Mouse (Mus musculus): ENCODE measurements around the gene Naa25. TPM values are rescaled to one million over a fixed set of nuclear protein-coding genes. Genes with fewer than 3 reads are reported as not detected.
A peak's percentile ranks its signal among the peaks of the same experiment; 100 is the strongest.

Gene Naa25
- polyA plus RNA-seq, 1 experiment = 14.0 TPM

DNA sequence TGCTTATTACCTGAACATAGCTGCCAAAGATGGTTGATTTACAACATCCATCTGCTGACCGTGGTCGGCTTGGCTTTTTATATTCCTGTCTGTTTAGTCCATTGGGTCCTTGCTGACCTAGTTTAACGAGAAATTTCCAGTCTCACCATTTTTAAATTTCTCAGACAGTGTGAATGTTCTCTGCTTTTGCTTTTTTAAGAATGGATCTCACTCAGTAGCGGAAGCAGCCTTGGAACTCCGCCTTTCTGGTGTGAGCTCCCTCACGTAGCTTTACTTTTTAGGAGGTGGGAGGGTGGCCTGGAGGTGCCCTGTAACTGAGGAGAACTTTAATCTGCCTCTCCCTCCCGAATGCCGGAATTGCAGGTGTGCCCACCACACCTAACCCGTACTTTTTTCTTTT, 23.0 kb downstream of the Naa25 start:
- peaks cover 14% of the 10 kb centered on the region for H3K4me1 ChIP-seq (ENCODE audit: control insufficient read depth, insufficient read depth, low read length)
- H3K27ac ChIP-seq (ENCODE audit: insufficient read depth, low read depth, low read length) = no peak overlapping the region
- H3K4me3 ChIP-seq (ENCODE audit: insufficient read depth, low read length) = no peak overlapping the region
- no peak for TF ChIP-seq POLR2A (IDR thresholded peaks at IDR 0.05; ENCODE audit: borderline replicate concordance, low read depth, low read length)
- no peak for TF ChIP-seq CTCF (IDR thresholded peaks at IDR 0.05; ENCODE audit: low read depth, low read length)

DNA sequence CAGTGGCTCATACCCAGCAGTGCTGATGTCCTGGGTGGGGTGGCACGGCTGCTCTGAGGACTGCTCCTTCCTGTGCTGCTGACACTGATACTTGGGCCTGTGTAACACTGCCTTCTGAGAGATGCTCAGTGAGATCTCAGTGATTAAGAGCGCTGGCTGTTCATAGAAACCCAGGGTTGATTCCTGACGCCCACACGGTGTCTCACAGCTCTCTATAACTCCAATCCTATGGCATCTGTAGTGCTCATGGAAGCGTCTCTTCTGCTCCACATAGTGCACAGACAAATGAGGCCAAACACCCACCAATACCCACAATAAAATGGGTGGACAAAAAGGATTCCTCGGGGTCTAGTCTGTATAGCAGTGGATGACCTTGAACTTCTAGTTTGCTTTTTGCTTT, 25.1 kb downstream of the Naa25 start:
- peaks cover 31% of the 10 kb centered on the region for H3K4me1 ChIP-seq (ENCODE audit: control insufficient read depth, insufficient read depth, low read length)
- no peak overlapping the region for H3K27ac ChIP-seq (ENCODE audit: insufficient read depth, low read depth, low read length)
- no peak overlapping the region for H3K4me3 ChIP-seq (ENCODE audit: insufficient read depth, low read length)
- TF ChIP-seq CTCF (IDR thresholded peaks at IDR 0.05; ENCODE audit: low read depth, low read length) (no peak), POLR2A (IDR thresholded peaks at IDR 0.05; ENCODE audit: borderline replicate concordance, low read depth, low read length) (no peak)

DNA sequence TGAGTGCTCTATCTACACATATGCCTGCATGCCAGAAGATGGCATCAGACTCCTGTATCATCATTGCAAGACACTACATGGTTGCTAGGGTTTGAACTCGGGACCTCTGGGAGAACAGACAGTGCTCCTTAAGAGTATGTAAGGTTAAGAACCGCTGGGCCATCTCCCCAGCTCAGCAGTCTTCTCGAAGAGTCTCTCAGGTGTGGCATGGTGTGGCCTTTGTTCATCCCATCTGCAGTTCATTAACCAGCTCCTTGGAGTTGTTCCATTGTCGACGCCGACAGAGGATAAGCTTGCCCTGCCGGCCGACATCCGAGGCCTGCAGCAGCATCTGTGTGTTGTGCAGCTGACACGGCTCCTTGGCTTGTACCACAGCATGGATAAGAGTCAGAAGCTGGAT, 25.6 kb downstream of the Naa25 start:
- Histone ChIP-seq H3K27ac (ENCODE audit: insufficient read depth, low read depth, low read length) (no peak overlapping the region), H3K4me1 (ENCODE audit: control insufficient read depth, insufficient read depth, low read length) (peaks cover 34% of the 10 kb centered on the region), H3K4me3 (ENCODE audit: insufficient read depth, low read length) (no peak overlapping the region)
- TF ChIP-seq POLR2A (IDR thresholded peaks at IDR 0.05; ENCODE audit: borderline replicate concordance, low read depth, low read length) (no peak), CTCF (IDR thresholded peaks at IDR 0.05; ENCODE audit: low read depth, low read length) (no peak)

DNA sequence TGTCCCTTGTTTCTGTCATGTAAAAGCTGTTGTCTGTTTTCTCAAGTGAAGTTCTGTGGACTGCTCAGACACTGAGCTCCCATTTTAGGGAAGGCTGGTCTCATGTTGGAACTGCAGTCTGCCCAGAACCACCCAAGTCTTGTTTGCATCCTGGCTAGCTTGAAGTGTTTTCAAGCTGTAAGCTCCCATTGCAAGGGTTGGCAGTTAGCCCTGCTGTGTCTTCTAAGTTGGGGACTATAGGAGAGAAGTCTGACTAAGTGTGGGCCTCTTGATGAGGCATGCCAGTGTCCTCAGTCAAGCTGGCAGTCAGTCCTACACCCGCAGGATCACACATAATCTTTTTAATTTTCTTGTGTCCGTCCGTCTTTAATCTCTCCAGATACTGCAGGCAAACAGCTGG, 31.2 kb downstream of the Naa25 start:
- Histone ChIP-seq H3K27ac (ENCODE audit: insufficient read depth, low read depth, low read length) (no peak overlapping the region), H3K4me1 (ENCODE audit: control insufficient read depth, insufficient read depth, low read length) (peaks cover 28% of the 10 kb centered on the region), H3K4me3 (ENCODE audit: insufficient read depth, low read length) (no peak overlapping the region)
- TF ChIP-seq CTCF (IDR thresholded peaks at IDR 0.05; ENCODE audit: low read depth, low read length) (no peak), POLR2A (IDR thresholded peaks at IDR 0.05; ENCODE audit: borderline replicate concordance, low read depth, low read length) (no peak)

DNA sequence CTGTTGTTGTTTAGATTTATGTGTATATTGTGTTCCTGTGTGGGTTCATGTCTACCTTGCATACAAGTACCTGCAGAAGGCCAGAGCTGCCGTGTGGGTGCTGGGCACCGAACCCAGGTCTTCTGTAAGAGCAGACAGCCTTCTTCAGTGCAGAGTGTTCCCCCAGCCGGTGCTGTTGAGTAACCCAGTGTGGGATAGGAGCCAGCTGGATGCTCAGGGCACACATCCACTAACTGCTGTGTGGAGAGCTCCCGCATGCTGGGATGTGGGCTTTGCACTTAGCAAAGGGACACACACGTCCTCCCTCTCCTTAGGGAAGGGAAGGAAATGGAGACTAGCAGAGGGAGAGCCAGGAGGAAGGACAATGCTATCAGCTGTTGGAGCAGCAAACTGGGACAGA, 40.4 kb downstream of the Naa25 start:
- TF ChIP-seq CTCF (IDR thresholded peaks at IDR 0.05; ENCODE audit: low read depth, low read length) (no peak), POLR2A (IDR thresholded peaks at IDR 0.05; ENCODE audit: borderline replicate concordance, low read depth, low read length) (no peak)
- no peak overlapping the region for H3K4me3 ChIP-seq (ENCODE audit: insufficient read depth, low read length)
- peak overlapping the region; percentile 19 for H3K27ac ChIP-seq (ENCODE audit: insufficient read depth, low read depth, low read length)
- H3K4me1 ChIP-seq (ENCODE audit: control insufficient read depth, insufficient read depth, low read length) = peaks cover 18% of the 10 kb centered on the region

DNA sequence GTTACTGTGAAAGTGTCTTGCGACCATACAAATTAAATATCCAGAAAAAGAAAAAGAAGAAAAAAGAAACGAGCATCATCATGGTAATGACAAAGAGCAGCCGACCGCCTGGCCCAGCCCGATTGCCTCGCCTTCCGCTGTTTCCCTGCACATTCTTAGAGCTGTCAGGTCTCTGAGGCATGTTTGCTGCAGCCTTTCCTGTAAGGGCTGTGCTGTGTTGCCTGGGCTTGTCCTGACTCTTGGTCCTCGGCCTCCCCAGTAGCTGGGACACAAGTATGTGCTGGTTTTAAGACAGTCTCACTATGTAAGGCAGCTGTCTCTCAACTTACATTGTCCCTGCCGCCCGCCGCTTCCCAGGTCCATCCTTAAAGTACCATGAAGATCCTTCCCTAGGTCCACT, 41.0 kb downstream of the Naa25 start:
- H3K4me3 ChIP-seq (ENCODE audit: insufficient read depth, low read length) = no peak overlapping the region
- peak overlapping the region; percentile 57 for H3K27ac ChIP-seq (ENCODE audit: insufficient read depth, low read depth, low read length)
- TF ChIP-seq CTCF (IDR thresholded peaks at IDR 0.05; ENCODE audit: low read depth, low read length) (no peak), POLR2A (IDR thresholded peaks at IDR 0.05; ENCODE audit: borderline replicate concordance, low read depth, low read length) (no peak)
- peaks cover 18% of the 10 kb centered on the region for H3K4me1 ChIP-seq (ENCODE audit: control insufficient read depth, insufficient read depth, low read length)

DNA sequence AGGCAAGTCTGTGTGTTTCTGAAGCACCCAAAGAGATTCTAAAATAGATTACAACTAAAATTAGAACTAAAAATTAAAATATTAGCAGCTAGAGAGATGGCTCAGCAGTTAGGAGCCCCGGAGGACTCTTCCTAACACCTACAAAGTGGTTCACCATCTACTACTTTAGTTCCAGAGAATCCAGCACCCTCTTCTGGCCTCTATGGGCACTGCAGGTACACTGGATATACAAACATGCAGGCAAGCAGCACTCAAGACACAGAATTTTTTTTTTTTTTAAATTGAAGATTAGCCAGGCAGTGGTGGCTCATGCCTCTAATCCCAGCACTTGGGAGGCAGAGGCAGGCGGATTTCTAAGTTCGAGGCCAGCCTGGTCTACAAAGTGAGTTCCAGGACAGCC, 45.8 kb downstream of the Naa25 start:
- peaks cover 8% of the 10 kb centered on the region for H3K4me1 ChIP-seq (ENCODE audit: control insufficient read depth, insufficient read depth, low read length)
- TF ChIP-seq CTCF (IDR thresholded peaks at IDR 0.05; ENCODE audit: low read depth, low read length) (peak; percentile 20; the same call in 1 of the 2 replicates), POLR2A (IDR thresholded peaks at IDR 0.05; ENCODE audit: borderline replicate concordance, low read depth, low read length) (no peak)
- no peak overlapping the region for H3K4me3 ChIP-seq (ENCODE audit: insufficient read depth, low read length)
- no peak overlapping the region for H3K27ac ChIP-seq (ENCODE audit: insufficient read depth, low read depth, low read length)

DNA sequence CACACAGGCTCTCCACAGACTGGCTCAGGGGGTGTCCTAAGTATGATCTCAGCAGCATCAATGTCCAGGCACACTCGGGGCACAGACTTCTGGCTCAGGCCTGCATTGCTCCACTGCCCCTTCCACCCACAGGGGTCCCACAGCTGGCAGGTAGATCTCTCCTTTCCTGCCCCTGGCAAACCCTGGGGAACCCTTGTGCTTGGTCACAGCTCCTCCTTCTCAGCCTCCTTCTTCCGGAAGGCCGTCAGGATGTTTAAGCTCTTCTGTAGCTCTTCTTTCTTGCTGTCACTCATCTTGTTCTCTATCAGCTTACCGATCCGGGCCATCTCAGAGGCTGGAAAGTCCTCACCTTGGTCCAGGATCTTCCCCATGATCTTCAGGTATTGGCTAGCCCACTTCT, 47.1 kb downstream of the Naa25 start:
- Histone ChIP-seq H3K4me1 (ENCODE audit: control insufficient read depth, insufficient read depth, low read length) (peaks cover 9% of the 10 kb centered on the region; the same call in 1 of the 2 replicates), H3K27ac (ENCODE audit: insufficient read depth, low read depth, low read length) (no peak overlapping the region), H3K4me3 (ENCODE audit: insufficient read depth, low read length) (no peak overlapping the region)
- TF ChIP-seq POLR2A (IDR thresholded peaks at IDR 0.05; ENCODE audit: borderline replicate concordance, low read depth, low read length) = no peak
- no peak for TF ChIP-seq CTCF (IDR thresholded peaks at IDR 0.05; ENCODE audit: low read depth, low read length)

DNA sequence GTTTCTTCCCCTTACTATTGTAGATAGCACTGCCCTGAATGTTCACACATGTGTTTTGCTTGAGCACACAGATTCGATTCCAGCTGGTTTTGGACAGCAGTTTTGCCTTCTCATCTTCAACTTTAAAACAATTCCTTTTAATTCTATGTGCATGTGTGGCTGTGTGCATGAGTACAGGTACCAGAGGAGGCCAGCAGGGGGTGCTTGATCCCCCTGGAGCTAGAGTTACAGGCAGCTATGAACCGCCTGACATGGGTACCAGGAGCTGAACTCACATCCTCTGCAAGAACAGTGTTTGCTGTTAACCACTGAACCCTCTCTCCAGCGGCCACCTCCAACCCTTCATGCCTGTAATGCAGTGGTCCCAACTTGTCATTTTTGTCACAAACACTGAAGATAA, 50.7 kb downstream of the Naa25 start:
- Histone ChIP-seq H3K4me3 (ENCODE audit: insufficient read depth, low read length) (no peak overlapping the region), H3K27ac (ENCODE audit: insufficient read depth, low read depth, low read length) (no peak overlapping the region), H3K4me1 (ENCODE audit: control insufficient read depth, insufficient read depth, low read length) (peaks cover 15% of the 10 kb centered on the region)
- TF ChIP-seq POLR2A (IDR thresholded peaks at IDR 0.05; ENCODE audit: borderline replicate concordance, low read depth, low read length) (no peak), CTCF (IDR thresholded peaks at IDR 0.05; ENCODE audit: low read depth, low read length) (peak; percentile 26; the same call in 1 of the 2 replicates)

DNA sequence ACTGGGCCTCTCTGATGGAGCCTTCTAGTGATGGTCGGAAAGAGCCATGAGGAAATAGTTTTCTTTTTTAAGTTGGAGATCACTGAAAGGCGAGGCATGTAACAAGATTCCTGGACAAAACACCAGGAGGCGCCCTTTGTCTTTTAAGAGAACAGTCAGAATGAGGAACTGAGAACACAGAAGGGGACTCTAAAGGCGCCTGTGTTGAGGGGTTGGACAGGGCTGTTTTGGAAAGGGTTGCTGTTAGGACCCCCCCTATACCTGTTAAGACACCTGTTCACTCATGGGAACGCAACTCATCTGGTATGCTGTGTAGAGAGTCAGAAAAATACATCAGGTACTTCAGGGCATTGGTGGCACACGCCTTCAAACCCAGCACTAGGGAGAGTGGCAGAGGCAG, 52.2 kb downstream of the Naa25 start:
- no peak for TF ChIP-seq CTCF (IDR thresholded peaks at IDR 0.05; ENCODE audit: low read depth, low read length)
- no peak for TF ChIP-seq POLR2A (IDR thresholded peaks at IDR 0.05; ENCODE audit: borderline replicate concordance, low read depth, low read length)
- Histone ChIP-seq H3K4me1 (ENCODE audit: control insufficient read depth, insufficient read depth, low read length) (peaks cover 27% of the 10 kb centered on the region), H3K4me3 (ENCODE audit: insufficient read depth, low read length) (peak overlapping the region; percentile 40), H3K27ac (ENCODE audit: insufficient read depth, low read depth, low read length) (peak overlapping the region; percentile 58)

DNA sequence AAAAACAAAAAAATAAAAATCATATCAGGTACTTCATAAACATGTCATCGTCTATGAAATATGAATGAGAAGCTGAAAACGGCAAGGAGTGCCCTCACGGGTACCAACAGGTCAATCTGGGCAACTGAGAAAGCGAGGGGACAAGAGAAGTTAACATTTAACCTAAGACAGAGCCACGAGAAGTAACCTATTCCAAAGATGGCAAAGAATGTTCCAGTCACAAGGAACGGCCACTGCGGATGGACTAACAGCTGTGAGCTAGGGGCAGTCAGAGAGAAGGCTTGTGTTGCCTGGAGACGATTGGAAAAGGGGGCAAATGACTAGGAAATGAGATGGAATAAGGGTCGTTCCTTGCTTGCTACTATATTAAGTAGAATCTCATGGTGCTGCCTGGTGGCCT, 52.7 kb downstream of the Naa25 start:
- H3K4me1 ChIP-seq (ENCODE audit: control insufficient read depth, insufficient read depth, low read length) = peaks cover 30% of the 10 kb centered on the region
- H3K27ac ChIP-seq (ENCODE audit: insufficient read depth, low read depth, low read length) = peak overlapping the region; percentile 58
- TF ChIP-seq POLR2A (IDR thresholded peaks at IDR 0.05; ENCODE audit: borderline replicate concordance, low read depth, low read length) = no peak
- H3K4me3 ChIP-seq (ENCODE audit: insufficient read depth, low read length) = peak overlapping the region; percentile 40
